Mouse (Mus musculus): ENCODE measurements around the gene Grik5.

DNA sequence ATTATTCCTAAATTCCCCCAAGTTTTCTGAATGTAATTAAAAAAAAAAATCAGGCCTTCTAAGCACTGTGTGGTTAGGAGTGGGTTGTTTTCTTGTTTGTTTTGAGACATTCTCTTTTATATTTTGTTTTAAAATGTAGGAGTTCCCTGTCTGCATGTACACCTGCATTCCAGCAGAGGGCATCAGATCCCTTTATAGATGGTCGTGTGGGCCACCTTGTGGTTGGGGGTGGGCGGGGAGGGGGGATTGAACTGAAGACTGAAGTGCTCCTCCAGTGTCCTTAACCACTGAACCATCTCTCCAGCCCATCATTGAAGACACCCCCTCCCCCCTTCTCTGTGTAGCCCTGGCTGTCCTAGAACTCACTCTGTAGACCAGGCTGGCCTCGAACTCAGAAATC lies 14.5 kb upstream of the Grik5 start:
- peak; percentile 58 for TF ChIP-seq CTCF (IDR thresholded peaks at IDR 0.05; ENCODE audit: low read depth, low read length)
- no peak for TF ChIP-seq POLR2A (IDR thresholded peaks at IDR 0.05; ENCODE audit: borderline replicate concordance, low read depth, low read length)

Data from bone marrow macrophage, adult 2 months (primary cell).